Comparison of ENCODE assay signal across 27 mouse cellular contexts in the genomic region with DNA sequence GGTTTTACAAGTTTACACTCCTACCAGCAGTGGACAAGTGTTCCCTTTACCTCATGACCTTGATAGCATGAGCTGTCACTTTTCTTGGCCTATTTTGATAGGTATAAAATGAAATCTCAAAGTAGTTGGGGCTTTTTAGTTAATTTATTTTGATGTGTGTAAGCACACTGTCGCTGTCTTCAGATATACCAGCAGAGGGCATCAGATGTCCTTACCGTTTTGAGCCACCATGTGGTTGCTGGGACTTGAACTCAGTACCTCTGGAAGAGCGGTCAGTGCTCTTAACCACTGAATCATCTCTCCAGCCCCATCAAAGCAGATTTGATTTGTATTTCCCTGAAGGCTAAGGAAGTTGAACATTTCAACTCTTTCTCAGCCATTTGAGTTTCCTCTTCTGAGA. TPM values are rescaled to one million over a fixed set of nuclear protein-coding genes. Genes with fewer than 3 reads are reported as not detected.
DNase-seq lines count a peak whose midpoint lies in the region; ATAC-seq and TF ChIP-seq lines count a peak whose summit lies in the region.
"Had no signal": no experiment of that assay in that cellular context is flagged by ENCODE, and none has a peak within 500 bp of the region (broad histone marks: within the 10 kb centered on the region; RNA-seq: fewer than 3 reads in every experiment).

No protein-coding gene starts in this region.

- no peak overlapping the region for H3K4me3 ChIP-seq in forebrain, postnatal 0 days (ENCODE audit: low read depth, low read length)
- no peak overlapping the region for H3K4me3 ChIP-seq in forebrain, embryonic 15.5 days
- no peak overlapping the region for H3K4me3 ChIP-seq in lung, embryonic 14.5 days (ENCODE audit: low read depth, low read length)
- no peak overlapping the region for H3K4me3 ChIP-seq in forebrain, embryonic 13.5 days
- H3K4me3 ChIP-seq: embryonic facial prominence, embryonic 13.5 days; erythroblast, embryonic 14.5 days; forebrain, embryonic 12.5 days; heart, embryonic 12.5 days; hindbrain, embryonic 12.5 days; left cerebral cortex, adult 2 months; liver, embryonic 13.5 days; lung, embryonic 15.5 days; myocyte; neural tube, embryonic 13.5 days had no signal

- no peak for DNase-seq in forebrain, postnatal 0 days
- DNase-seq in lung, embryonic 14.5 days, result no peak
- DNase-seq in lung, postnatal 4 days, result no peak
- peak; percentile 7 for DNase-seq in R1 (ENCODE audit: low read depth, low spot score)
- no peak for DNase-seq in left cerebral cortex, adult 18-20 months (ENCODE audit: low spot score in 2 of 2)
- DNase-seq: adrenal gland, adult 8-10 months; cerebellum, adult 2 months; cerebellum, postnatal 25 days; kidney, adult 2 months; kidney, postnatal 14 days; liver, embryonic 13.5 days; retina, postnatal 1 day; thymus, postnatal 36 days had no signal

- no peaks in the 10 kb centered on the region for H3K27me3 ChIP-seq in forebrain, postnatal 0 days (ENCODE audit: insufficient read depth, low read length)
- H3K27me3 ChIP-seq in forebrain, embryonic 15.5 days, result no peaks in the 10 kb centered on the region
- H3K27me3 ChIP-seq in lung, embryonic 14.5 days (ENCODE audit: insufficient read depth, low read length), result no peaks in the 10 kb centered on the region
- H3K27me3 ChIP-seq in forebrain, embryonic 13.5 days, result no peaks in the 10 kb centered on the region
- H3K27me3 ChIP-seq: embryonic facial prominence, embryonic 13.5 days; forebrain, embryonic 12.5 days; heart, embryonic 12.5 days; hindbrain, embryonic 12.5 days; liver, embryonic 13.5 days; lung, embryonic 15.5 days; neural tube, embryonic 13.5 days had no signal

- H3K27ac ChIP-seq in forebrain, postnatal 0 days (ENCODE audit: low read depth, low read length), result no peak overlapping the region
- no peak overlapping the region for H3K27ac ChIP-seq in forebrain, embryonic 15.5 days (replicated peaks)
- H3K27ac ChIP-seq in lung, embryonic 14.5 days (ENCODE audit: low read depth), result no peak overlapping the region
- no peak overlapping the region for H3K27ac ChIP-seq in forebrain, embryonic 13.5 days
- H3K27ac ChIP-seq: embryonic facial prominence, embryonic 13.5 days; forebrain, embryonic 12.5 days; hindbrain, embryonic 12.5 days; left cerebral cortex, adult 2 months; liver, embryonic 13.5 days; lung, embryonic 15.5 days; macrophage; neural tube, embryonic 13.5 days had no signal

- no peak overlapping the region for H3K4me2 ChIP-seq in forebrain, postnatal 0 days (ENCODE audit: low read depth)
- no peak overlapping the region for H3K4me2 ChIP-seq in forebrain, embryonic 15.5 days (replicated peaks)
- H3K4me2 ChIP-seq in lung, embryonic 14.5 days, result no peak overlapping the region
- H3K4me2 ChIP-seq in forebrain, embryonic 13.5 days, result no peak overlapping the region
- H3K4me2 ChIP-seq: embryonic facial prominence, embryonic 13.5 days; forebrain, embryonic 12.5 days; heart, embryonic 12.5 days; hindbrain, embryonic 12.5 days; liver, embryonic 13.5 days; lung, embryonic 15.5 days; neural tube, embryonic 13.5 days had no signal

- TF ChIP-seq CTCF in forebrain, postnatal 0 days (IDR thresholded peaks at IDR 0.05; ENCODE audit: low read depth), result peak; percentile 22; the same call in 1 of the 2 replicates
- TF ChIP-seq CTCF in lung, embryonic 14.5 days (IDR thresholded peaks at IDR 0.05; ENCODE audit: low read depth), result 0 out of 2 replicates have a peak, but pooled peaks have one; percentile 10

- H3K4me1 ChIP-seq in forebrain, postnatal 0 days (ENCODE audit: insufficient read depth), result no peaks in the 10 kb centered on the region
- H3K4me1 ChIP-seq in forebrain, embryonic 15.5 days, result no peaks in the 10 kb centered on the region
- H3K4me1 ChIP-seq in lung, embryonic 14.5 days (ENCODE audit: insufficient read depth), result no peaks in the 10 kb centered on the region
- H3K4me1 ChIP-seq in forebrain, embryonic 13.5 days, result no peaks in the 10 kb centered on the region
- H3K4me1 ChIP-seq: embryonic facial prominence, embryonic 13.5 days; forebrain, embryonic 12.5 days; heart, embryonic 12.5 days; hindbrain, embryonic 12.5 days; liver, embryonic 13.5 days; lung, embryonic 15.5 days; neural tube, embryonic 13.5 days had no signal

- 83% methylated on average over 3 of the region's 3 CpGs for WGBS in forebrain, postnatal 0 days
- WGBS in forebrain, embryonic 15.5 days, result 84% methylated on average over 3 of the region's 3 CpGs
- WGBS in lung, embryonic 14.5 days, result 65% methylated on average over 3 of the region's 3 CpGs
- WGBS in forebrain, embryonic 13.5 days, result 71% methylated on average over 3 of the region's 3 CpGs

- no peaks in the 10 kb centered on the region for H3K36me3 ChIP-seq in forebrain, postnatal 0 days (ENCODE audit: insufficient read depth)
- no peaks in the 10 kb centered on the region for H3K36me3 ChIP-seq in forebrain, embryonic 15.5 days
- H3K36me3 ChIP-seq in lung, embryonic 14.5 days (ENCODE audit: insufficient read depth), result no peaks in the 10 kb centered on the region
- H3K36me3 ChIP-seq in forebrain, embryonic 13.5 days (ENCODE audit: poor library complexity, severe bottlenecking), result no peaks in the 10 kb centered on the region
- H3K36me3 ChIP-seq: embryonic facial prominence, embryonic 13.5 days; forebrain, embryonic 12.5 days; heart, embryonic 12.5 days; hindbrain, embryonic 12.5 days; liver, embryonic 13.5 days; lung, embryonic 15.5 days; neural tube, embryonic 13.5 days had no signal

- H3K9ac ChIP-seq in forebrain, postnatal 0 days, result no peak overlapping the region
- H3K9ac ChIP-seq in forebrain, embryonic 15.5 days (replicated peaks), result no peak overlapping the region
- H3K9ac ChIP-seq in lung, embryonic 14.5 days, result no peak overlapping the region
- H3K9ac ChIP-seq in forebrain, embryonic 13.5 days, result no peak overlapping the region
- H3K9ac ChIP-seq: embryonic facial prominence, embryonic 13.5 days; forebrain, embryonic 12.5 days; heart, embryonic 12.5 days; hindbrain, embryonic 12.5 days; liver, embryonic 13.5 days; lung, embryonic 15.5 days; neural tube, embryonic 13.5 days had no signal

- H3K9me3 ChIP-seq in forebrain, postnatal 0 days (ENCODE audit: low read length), result no peaks in the 10 kb centered on the region
- H3K9me3 ChIP-seq in forebrain, embryonic 15.5 days, result no peaks in the 10 kb centered on the region
- H3K9me3 ChIP-seq in lung, embryonic 14.5 days (ENCODE audit: low read depth, low read length), result no peaks in the 10 kb centered on the region
- no peaks in the 10 kb centered on the region for H3K9me3 ChIP-seq in forebrain, embryonic 13.5 days (replicated peaks)
- H3K9me3 ChIP-seq: embryonic facial prominence, embryonic 13.5 days; forebrain, embryonic 12.5 days; heart, embryonic 12.5 days; hindbrain, embryonic 12.5 days; liver, embryonic 13.5 days; lung, embryonic 15.5 days; neural tube, embryonic 13.5 days had no signal

- no peak for ATAC-seq in forebrain, postnatal 0 days
- ATAC-seq in forebrain, embryonic 15.5 days (replicated peaks), result no peak
- ATAC-seq in lung, embryonic 14.5 days (ENCODE audit: insufficient read depth), result no peak
- ATAC-seq in forebrain, embryonic 13.5 days, result no peak
- ATAC-seq: activated CD4-positive, CD25-positive, alpha-beta regulatory T cell, adult 4 months; midbrain, embryonic 16.5 days had no signal

RNA-seq across cellular contexts. Expression of a gene that starts 59.0 kb away (rescaled TPM):
- 15.6 and 18.5 TPM in 2 replicates for total RNA-seq in forebrain, postnatal 0 days (2014; rRNA removed)
- 22.7 and 29.1 TPM in 2 replicates for polyA plus RNA-seq in forebrain, postnatal 0 days (2015; fragmentation: Nextera tagmentation; extraction: Ambion mirVana)
- 38.8 and 44.0 TPM in 2 replicates for polyA plus RNA-seq in forebrain, embryonic 15.5 days (2015; fragmentation: Nextera tagmentation; extraction: Ambion mirVana)
- 24.8 and 26.8 TPM in 2 replicates for polyA plus RNA-seq in lung, embryonic 14.5 days (2014; fragmentation: Nextera tagmentation; extraction: Ambion mirVana)
- 10 to 100 TPM; 24.7 to 25.3 TPM for total RNA-seq in left cerebral cortex, adult 18-20 months (2021)
- polyA plus RNA-seq in forebrain, embryonic 13.5 days (2015; fragmentation: Nextera tagmentation; extraction: Ambion mirVana), result 34.6 and 38.0 TPM in 2 replicates
